Mouse (Mus musculus): ENCODE data around the gene Mllt3. TPM values are rescaled to one million over a fixed set of nuclear protein-coding genes. Genes with fewer than 3 reads are reported as not detected.

Gene Mllt3
- polyA plus RNA-seq, 1 experiment = 64.2 TPM

DNA sequence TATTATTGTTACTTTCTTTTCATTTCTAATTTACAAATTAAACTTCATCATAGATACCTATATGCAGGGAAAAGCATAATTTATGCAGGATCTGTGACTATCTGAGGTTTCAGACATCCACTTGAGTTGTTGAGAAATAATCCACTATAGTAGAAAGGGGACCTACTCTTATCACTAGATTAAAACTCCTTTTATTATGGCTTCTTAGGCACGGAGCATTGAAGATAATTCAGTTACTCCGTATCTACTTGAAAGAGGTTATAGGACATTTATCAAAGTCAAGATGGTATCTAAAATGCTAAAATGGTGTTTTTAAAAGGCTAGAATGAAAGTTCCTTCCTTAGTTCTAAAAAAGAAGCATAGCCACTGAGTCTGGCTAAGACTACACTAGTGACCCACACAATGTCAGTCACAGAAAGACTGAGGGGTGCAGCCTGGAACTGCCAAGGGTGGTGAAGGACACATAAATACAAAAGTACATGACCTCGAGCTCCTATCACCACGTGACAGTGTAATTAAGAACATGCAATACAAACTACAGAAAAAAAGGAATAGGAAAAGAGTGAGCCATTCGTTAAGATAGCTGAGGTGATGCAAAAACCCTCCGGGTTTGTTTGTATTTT lies 127.9 kb downstream of the Mllt3 start:
- no peak for TF ChIP-seq CTCF (IDR thresholded peaks at IDR 0.05; ENCODE audit: borderline replicate concordance, extremely low read depth, insufficient read depth, insufficient read length)
- TF ChIP-seq POLR2A (IDR thresholded peaks at IDR 0.05; ENCODE audit: borderline replicate concordance, extremely low read depth, insufficient read depth, insufficient read length, poor library complexity, severe bottlenecking) = no peak
- DNase-seq (ENCODE audit: low read depth) = no peak

DNA sequence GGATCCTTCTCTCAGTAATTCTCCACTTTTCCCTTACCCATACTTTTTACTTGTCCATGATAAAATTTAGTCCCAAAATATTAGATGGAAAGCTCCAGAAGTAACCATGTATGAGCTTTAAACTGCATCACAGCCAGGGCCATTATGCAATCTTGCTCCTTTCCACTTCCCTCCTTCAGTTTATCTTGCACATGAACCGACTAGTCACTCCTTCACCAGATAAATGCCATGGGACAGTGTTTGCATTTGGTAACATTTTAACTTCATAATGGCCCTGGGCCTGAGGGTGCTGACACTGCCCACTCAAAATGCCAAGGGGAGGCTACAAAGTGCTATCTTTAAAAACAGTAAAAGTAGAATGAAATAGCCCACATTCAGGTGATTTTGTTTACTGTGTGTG lies 128.4 kb downstream of the Mllt3 start:
- no peak for TF ChIP-seq CTCF (IDR thresholded peaks at IDR 0.05; ENCODE audit: borderline replicate concordance, extremely low read depth, insufficient read depth, insufficient read length)
- no peak for TF ChIP-seq POLR2A (IDR thresholded peaks at IDR 0.05; ENCODE audit: borderline replicate concordance, extremely low read depth, insufficient read depth, insufficient read length, poor library complexity, severe bottlenecking)
- DNase-seq (ENCODE audit: low read depth) = no peak

DNA sequence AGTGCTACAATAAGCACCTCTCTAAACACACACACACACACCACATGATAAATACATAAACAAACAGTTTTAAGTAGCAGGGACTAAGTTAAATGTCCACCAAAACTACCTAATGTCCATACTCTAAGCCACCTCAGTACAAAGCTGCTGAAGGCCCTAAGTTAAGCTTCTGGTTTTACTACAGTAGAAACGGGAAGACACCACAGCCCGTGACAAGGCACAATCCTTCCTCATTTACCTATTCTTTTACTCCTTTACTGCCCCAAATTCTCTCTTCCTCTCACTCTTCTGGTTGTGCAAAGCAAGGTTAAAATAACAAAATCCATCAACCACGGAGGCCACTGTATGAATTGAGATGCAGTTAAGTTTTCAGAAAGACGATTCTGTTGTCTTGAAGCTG lies 130.6 kb downstream of the Mllt3 start:
- DNase-seq (ENCODE audit: low read depth) = no peak

DNA sequence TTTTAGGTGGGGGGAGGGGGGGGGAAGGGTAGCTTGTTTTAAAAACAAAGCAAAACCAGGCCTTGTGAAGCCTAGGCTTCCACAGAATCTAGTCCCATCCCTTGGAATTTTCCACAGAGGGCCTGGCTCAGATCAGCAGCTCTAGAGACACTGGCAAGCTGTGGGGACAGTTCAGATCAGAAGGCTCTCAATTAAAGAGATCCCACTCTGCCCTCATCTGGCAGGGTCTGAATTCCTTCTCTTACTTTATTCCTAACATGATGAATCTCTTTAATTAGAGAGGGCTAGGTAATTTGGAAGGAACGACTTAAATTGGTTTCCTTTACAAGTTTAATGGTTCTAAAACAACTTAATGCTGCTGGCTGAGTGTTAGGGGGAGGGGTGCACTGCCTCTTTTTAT lies 132.0 kb downstream of the Mllt3 start:
- TF ChIP-seq POLR2A (IDR thresholded peaks at IDR 0.05; ENCODE audit: borderline replicate concordance, extremely low read depth, insufficient read depth, insufficient read length, poor library complexity, severe bottlenecking) = no peak
- no peak for TF ChIP-seq CTCF (IDR thresholded peaks at IDR 0.05; ENCODE audit: borderline replicate concordance, extremely low read depth, insufficient read depth, insufficient read length)
- DNase-seq (ENCODE audit: low read depth) = peak; percentile 65

More for the DNA sequence above, 130.6 kb downstream of the Mllt3 start:
- TF ChIP-seq POLR2A (IDR thresholded peaks at IDR 0.05; ENCODE audit: borderline replicate concordance, extremely low read depth, insufficient read depth, insufficient read length, poor library complexity, severe bottlenecking) (no peak), CTCF (IDR thresholded peaks at IDR 0.05; ENCODE audit: borderline replicate concordance, extremely low read depth, insufficient read depth, insufficient read length) (no peak)

DNA sequence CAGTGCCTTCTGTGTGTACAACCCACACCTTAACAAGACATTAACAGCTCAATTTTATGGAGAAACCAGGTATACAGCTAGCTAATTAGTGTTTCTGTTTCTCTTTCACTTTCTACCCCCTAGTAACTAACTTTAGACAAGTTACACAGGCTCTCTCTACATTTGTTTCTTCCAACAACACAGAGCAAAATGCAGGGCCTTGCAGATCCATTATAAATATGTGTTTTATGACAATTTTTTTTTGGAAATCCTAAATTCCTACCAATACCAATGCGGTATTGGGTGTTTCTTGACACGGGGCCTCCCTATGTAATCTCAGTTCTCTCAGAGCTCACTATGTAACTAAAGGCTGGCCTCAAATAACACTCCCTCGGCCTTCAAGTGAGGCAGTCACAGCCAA lies 139.7 kb downstream of the Mllt3 start:
- no peak for DNase-seq (ENCODE audit: low read depth)
- TF ChIP-seq CTCF (IDR thresholded peaks at IDR 0.05; ENCODE audit: borderline replicate concordance, extremely low read depth, insufficient read depth, insufficient read length) (no peak), POLR2A (IDR thresholded peaks at IDR 0.05; ENCODE audit: borderline replicate concordance, extremely low read depth, insufficient read depth, insufficient read length, poor library complexity, severe bottlenecking) (no peak)

DNA sequence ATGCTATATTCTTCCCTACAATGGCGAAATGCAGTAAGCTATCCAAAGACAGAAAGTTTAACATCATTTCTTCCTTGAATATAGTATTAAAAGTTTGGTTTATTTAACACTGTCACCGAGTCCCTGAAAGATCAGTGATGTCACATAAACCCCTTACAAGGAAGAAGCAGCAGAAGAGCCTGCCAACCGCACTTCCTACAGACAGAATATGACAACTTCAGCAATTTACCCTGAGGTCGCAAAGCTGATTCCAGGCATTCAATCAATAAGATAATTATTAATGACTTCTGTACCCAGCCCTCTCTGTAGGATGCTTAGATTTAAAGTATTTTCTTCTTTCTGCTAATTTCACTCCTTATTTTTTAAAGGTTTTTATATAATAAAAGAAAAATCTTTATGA lies 140.2 kb downstream of the Mllt3 start:
- DNase-seq (ENCODE audit: low read depth) = no peak
- TF ChIP-seq POLR2A (IDR thresholded peaks at IDR 0.05; ENCODE audit: borderline replicate concordance, extremely low read depth, insufficient read depth, insufficient read length, poor library complexity, severe bottlenecking) (no peak), CTCF (IDR thresholded peaks at IDR 0.05; ENCODE audit: borderline replicate concordance, extremely low read depth, insufficient read depth, insufficient read length) (no peak)

DNA sequence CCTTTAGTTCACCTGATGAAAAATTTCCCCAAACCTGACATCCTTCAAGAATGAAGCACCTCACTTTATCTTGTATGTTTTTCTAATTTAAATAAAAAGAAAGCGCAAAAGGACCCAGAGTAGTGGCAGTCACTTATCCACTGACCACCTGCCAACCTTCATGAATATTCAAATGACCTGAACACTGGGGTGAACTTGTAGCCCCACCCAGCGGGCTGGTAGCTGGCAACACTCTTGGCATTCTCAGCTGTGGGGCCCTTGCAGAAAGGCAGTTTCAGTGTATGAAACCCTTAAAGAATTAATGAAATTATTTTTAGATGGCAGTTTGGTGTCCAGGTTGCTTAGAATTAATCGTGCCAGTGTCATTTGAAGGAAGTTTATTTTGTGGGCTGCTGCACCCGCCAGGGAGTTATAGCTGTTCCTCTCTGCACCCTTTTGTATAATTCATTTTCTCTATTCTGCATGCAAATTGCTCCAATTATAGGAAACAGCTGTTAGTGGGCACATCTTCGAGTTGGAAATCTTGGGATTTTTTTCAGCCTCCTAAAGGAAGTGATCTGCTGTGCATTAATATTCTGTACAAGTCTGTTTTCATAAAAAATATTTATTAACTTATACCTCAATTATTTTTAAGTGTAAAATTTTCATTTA lies 149.8 kb downstream of the Mllt3 start:
- no peak for TF ChIP-seq CTCF (IDR thresholded peaks at IDR 0.05; ENCODE audit: borderline replicate concordance, extremely low read depth, insufficient read depth, insufficient read length)
- no peak for TF ChIP-seq POLR2A (IDR thresholded peaks at IDR 0.05; ENCODE audit: borderline replicate concordance, extremely low read depth, insufficient read depth, insufficient read length, poor library complexity, severe bottlenecking)
- peak; percentile 87 for DNase-seq (ENCODE audit: low read depth)

DNA sequence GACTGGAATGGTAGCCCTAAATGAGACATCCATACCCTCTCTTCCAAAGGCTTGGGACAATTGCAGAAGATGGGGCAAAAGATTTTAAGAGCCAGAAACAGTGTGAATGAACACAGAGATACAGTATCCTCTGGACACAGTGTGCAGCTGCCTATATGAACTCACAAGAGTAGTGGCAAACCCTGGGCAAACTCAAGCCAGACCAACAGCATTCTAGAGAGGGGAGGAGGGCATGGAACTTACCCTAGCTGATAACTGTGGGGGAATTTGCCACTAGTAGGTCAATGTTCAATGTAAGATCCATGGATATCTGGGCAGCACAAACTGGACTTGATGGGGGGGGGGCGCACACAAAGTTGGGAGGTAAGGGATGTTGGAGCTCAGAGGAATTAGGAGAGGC lies 151.2 kb downstream of the Mllt3 start:
- no peak for TF ChIP-seq POLR2A (IDR thresholded peaks at IDR 0.05; ENCODE audit: borderline replicate concordance, extremely low read depth, insufficient read depth, insufficient read length, poor library complexity, severe bottlenecking)
- no peak for TF ChIP-seq CTCF (IDR thresholded peaks at IDR 0.05; ENCODE audit: borderline replicate concordance, extremely low read depth, insufficient read depth, insufficient read length)
- DNase-seq (ENCODE audit: low read depth) = no peak

DNA sequence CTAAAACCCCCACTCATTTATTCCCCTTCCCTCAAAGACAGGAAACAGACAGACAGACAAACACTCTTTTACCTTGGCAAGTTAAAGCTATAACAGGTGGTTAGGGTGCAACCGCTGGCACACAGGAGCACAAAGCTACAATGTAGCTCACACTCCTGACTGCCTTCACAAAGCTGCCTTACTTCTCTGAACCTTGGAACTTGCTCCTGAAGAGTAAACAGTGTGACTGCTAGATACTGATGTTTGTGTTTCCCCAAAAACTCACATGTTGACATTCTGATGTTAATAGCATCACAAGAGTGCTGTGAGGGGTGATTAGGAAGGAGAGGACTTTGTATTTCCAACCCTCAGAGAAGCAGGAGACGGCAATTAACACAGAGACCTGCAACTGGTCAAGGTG lies 151.6 kb downstream of the Mllt3 start:
- no peak for DNase-seq (ENCODE audit: low read depth)
- TF ChIP-seq CTCF (IDR thresholded peaks at IDR 0.05; ENCODE audit: borderline replicate concordance, extremely low read depth, insufficient read depth, insufficient read length) (no peak), POLR2A (IDR thresholded peaks at IDR 0.05; ENCODE audit: borderline replicate concordance, extremely low read depth, insufficient read depth, insufficient read length, poor library complexity, severe bottlenecking) (no peak)

DNA sequence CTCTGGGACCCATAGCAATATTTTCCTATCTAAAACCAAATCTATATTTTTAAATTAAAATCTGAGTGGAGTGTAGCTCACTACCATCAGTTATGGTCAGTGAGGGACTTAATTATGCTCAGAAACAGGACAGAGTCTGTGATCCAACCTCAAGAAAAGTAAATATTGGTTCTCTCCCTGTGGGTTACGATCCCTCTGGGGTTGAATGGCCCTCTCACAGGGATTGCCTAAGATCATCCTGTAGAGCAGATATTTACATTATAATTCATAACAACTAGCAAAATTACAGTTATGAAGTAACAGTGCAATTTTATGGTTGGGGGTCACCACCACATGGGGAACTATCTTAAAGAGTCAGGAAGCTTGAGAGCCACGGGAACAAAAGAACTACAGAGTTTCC lies 152.9 kb downstream of the Mllt3 start:
- no peak for TF ChIP-seq CTCF (IDR thresholded peaks at IDR 0.05; ENCODE audit: borderline replicate concordance, extremely low read depth, insufficient read depth, insufficient read length)
- TF ChIP-seq POLR2A (IDR thresholded peaks at IDR 0.05; ENCODE audit: borderline replicate concordance, extremely low read depth, insufficient read depth, insufficient read length, poor library complexity, severe bottlenecking) = no peak

DNA sequence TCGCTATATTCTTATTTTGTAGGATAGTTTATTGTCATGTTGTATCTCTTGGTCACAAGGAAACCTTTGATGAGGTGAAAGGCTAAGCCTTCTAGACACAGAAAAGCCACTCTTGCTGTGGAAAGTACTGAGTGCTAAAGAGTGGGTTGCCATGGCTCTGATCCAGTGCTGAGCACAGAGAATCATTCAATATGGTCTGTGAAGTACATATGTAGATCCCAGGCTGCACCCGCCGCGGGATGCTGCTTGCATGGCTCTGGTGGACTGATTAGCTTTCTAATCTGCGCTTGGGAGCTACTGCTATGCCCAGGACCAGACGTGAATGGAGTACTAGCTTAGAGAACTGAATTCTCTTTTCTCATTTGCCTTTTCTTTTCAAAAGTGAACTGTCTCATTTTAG lies 154.5 kb downstream of the Mllt3 start:
- peak; percentile 47 for DNase-seq (ENCODE audit: low read depth)
- TF ChIP-seq CTCF (IDR thresholded peaks at IDR 0.05; ENCODE audit: borderline replicate concordance, extremely low read depth, insufficient read depth, insufficient read length) (no peak), POLR2A (IDR thresholded peaks at IDR 0.05; ENCODE audit: borderline replicate concordance, extremely low read depth, insufficient read depth, insufficient read length, poor library complexity, severe bottlenecking) (no peak)

More for the DNA sequence above, 152.9 kb downstream of the Mllt3 start:
- DNase-seq (ENCODE audit: low read depth) = no peak

DNA sequence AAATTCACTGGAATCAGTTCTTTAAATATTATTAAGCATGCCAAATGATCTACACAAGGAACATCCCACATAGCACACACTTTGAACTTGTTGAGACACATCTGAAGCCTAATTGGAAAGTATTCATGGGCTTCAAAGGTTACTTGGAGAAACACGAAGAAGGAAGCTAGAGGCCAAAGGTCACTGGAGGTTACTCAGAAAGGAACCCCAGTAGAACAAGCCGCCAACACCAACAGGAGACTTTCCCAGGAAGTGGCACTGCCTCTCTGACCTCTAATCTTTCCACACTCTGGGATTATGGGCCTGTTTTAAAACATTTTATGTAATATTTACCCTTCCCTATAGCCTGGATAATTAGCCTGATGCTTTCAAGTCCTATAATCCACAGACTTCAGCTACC lies 162.6 kb downstream of the Mllt3 start:
- DNase-seq (ENCODE audit: low read depth) = no peak

More for the DNA sequence above, 162.6 kb downstream of the Mllt3 start:
- TF ChIP-seq POLR2A (IDR thresholded peaks at IDR 0.05; ENCODE audit: borderline replicate concordance, extremely low read depth, insufficient read depth, insufficient read length, poor library complexity, severe bottlenecking) = no peak
- TF ChIP-seq CTCF (IDR thresholded peaks at IDR 0.05; ENCODE audit: borderline replicate concordance, extremely low read depth, insufficient read depth, insufficient read length) = no peak
